ENCODE assay signal across 17 mouse cellular contexts in the genomic region with DNA sequence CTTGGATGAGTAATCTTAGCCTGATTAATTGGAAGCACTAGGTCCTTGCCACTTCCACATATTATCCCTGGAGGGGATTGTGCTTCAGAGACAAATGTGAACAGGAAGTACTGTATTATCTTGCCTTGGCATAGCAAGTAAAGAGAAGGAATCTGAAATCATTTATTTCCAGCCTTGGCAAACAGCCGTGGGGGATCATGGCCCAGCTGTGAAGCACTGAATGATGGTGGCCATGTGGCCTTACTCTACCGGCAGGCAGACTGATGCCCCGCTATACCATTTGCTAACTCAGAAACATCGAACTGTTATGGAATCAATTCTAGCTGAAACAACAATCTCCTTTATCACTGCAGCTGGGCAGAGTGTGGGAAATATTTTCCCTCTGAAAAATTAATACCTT.
"Had no signal": no experiment of that assay in that cellular context is flagged by ENCODE, and none has a peak within 500 bp of the region (broad histone marks: within the 10 kb centered on the region; RNA-seq: fewer than 3 reads in every experiment).

No protein-coding gene starts in this region.

- H3K4me3 ChIP-seq: limb, embryonic 13.5 days; liver, embryonic 15.5 days; lung, embryonic 15.5 days; megakaryocyte, embryonic 14.5 days; midbrain, embryonic 12.5 days; myocyte; neural tube, embryonic 15.5 days had no signal

- H3K9me3 ChIP-seq: limb, embryonic 13.5 days; liver, embryonic 15.5 days; lung, embryonic 15.5 days; midbrain, embryonic 12.5 days; neural tube, embryonic 15.5 days had no signal

- H3K27me3 ChIP-seq: limb, embryonic 13.5 days; liver, embryonic 15.5 days; lung, embryonic 15.5 days; megakaryocyte, embryonic 14.5 days; midbrain, embryonic 12.5 days; neural tube, embryonic 15.5 days had no signal

- H3K4me2 ChIP-seq: limb, embryonic 13.5 days; liver, embryonic 11.5 days; liver, embryonic 15.5 days; lung, embryonic 15.5 days; midbrain, embryonic 12.5 days; neural tube, embryonic 15.5 days had no signal

- H3K36me3 ChIP-seq: limb, embryonic 13.5 days; liver, embryonic 15.5 days; lung, embryonic 15.5 days; midbrain, embryonic 12.5 days; neural tube, embryonic 15.5 days had no signal

- H3K9ac ChIP-seq: limb, embryonic 13.5 days; liver, embryonic 15.5 days; lung, embryonic 15.5 days; midbrain, embryonic 12.5 days; neural tube, embryonic 15.5 days had no signal

- H3K4me1 ChIP-seq: limb, embryonic 13.5 days; liver, embryonic 15.5 days; megakaryocyte, embryonic 14.5 days; midbrain, embryonic 12.5 days; neural tube, embryonic 15.5 days had no signal

- H3K27ac ChIP-seq: kidney, postnatal 0 days; limb, embryonic 13.5 days; liver, embryonic 15.5 days; lung, embryonic 15.5 days; macrophage; midbrain, embryonic 12.5 days; neural tube, embryonic 15.5 days had no signal

- DNase-seq: kidney, adult 18-20 months; layer of hippocampus, adult 9-11 months; layer of hippocampus, postnatal 36 days; lung, postnatal 14 days; right cerebral cortex, adult 18-20 months; right cerebral cortex, postnatal 25 days; thymus, postnatal 4 days had no signal
